Mouse (Mus musculus): ENCODE results near the gene Fance. TPM values are rescaled to one million over a fixed set of nuclear protein-coding genes. Genes with fewer than 3 reads are reported as not detected.
A peak's percentile ranks its signal among the peaks of the same experiment; 100 is the strongest.
"Not testable (repeated sequence)": the region's sequence is repeated elsewhere in the genome, so short reads cannot be mapped to it uniquely, and the experiment has no call there.

Fance gene
- total RNA-seq, 2 experiments from 2014 or later: 7.0 to 10.3 TPM

- DNase-seq: no peak
- intact Hi-C loops (cut with DNase I): no loop called here
These were observed 4.4 kb downstream of the Fance start for GRCm38 (mm10) chr17:28317725-28318124.

GRCm38 (mm10) chr17:28321700-28322099, 8.4 kb downstream of the Fance start:
- no peak for DNase-seq
- intact Hi-C loops (cut with DNase I): no loop called here

GRCm38 (mm10) chr17:28323786-28324185, 10.5 kb downstream of the Fance start:
- DNase-seq: no peak
- intact Hi-C loops (cut with DNase I): no loop called here

- intact Hi-C loops (cut with DNase I); DNase-seq: not testable (repeated sequence)
These were observed 11.1 kb downstream of the Fance start for GRCm38 (mm10) chr17:28324416-28324815.

- intact Hi-C loops (cut with DNase I): no loop called here
- DNase-seq: no peak
These were observed 12.4 kb downstream of the Fance start for GRCm38 (mm10) chr17:28325751-28326150.

GRCm38 (mm10) chr17:28326951-28327350, 13.6 kb downstream of the Fance start:
- DNase-seq: no peak
- intact Hi-C loops (cut with DNase I): no loop called here

GRCm38 (mm10) chr17:28327673-28328325, 14.5 kb downstream of the Fance start:
- intact Hi-C loops (cut with DNase I): loop anchor here (2.0 kb wide), 1 partner anchor 21 kb away; no protein-coding TSS in a partner anchor
- DNase-seq: no peak

GRCm38 (mm10) chr17:28328366-28328928, 15.1 kb downstream of the Fance start, which contains the start of gene Rpl10a:
Rpl10a (plus strand) TSS chr17:28328471.
- intact Hi-C loops (cut with DNase I): loop anchor here (2.0 kb wide), 1 partner anchor 20 kb away; no protein-coding TSS in a partner anchor
- peak; percentile 98 for DNase-seq

GRCm38 (mm10) chr17:28328946-28329345, 15.6 kb downstream of the Fance start:
- intact Hi-C loops (cut with DNase I): loop anchor here (2.0 kb wide), 1 partner anchor 20 kb away; no protein-coding TSS in a partner anchor
- peak in 1 of 2 experiments; percentile 49 for DNase-seq

GRCm38 (mm10) chr17:28329503-28330231, 16.3 kb downstream of the Fance start:
- no peak for DNase-seq
- intact Hi-C loops (cut with DNase I): loop anchor here (2.0 kb wide), 1 partner anchor 19 kb away; no protein-coding TSS in a partner anchor

GRCm38 (mm10) chr17:28330232-28330546, 16.9 kb downstream of the Fance start:
- DNase-seq: no peak
- intact Hi-C loops (cut with DNase I): no loop called here

GRCm38 (mm10) chr17:28330590-28330989, 17.3 kb downstream of the Fance start:
- intact Hi-C loops (cut with DNase I); DNase-seq: not testable (repeated sequence)

- no peak for DNase-seq
- intact Hi-C loops (cut with DNase I): no loop called here
These were observed 18.2 kb downstream of the Fance start for GRCm38 (mm10) chr17:28331241-28332112.

GRCm38 (mm10) chr17:28332113-28332914, 19.0 kb downstream of the Fance start:
- DNase-seq: no peak
- intact Hi-C loops (cut with DNase I): no loop called here

GRCm38 (mm10) chr17:28332915-28333546, 19.7 kb downstream of the Fance start:
- intact Hi-C loops (cut with DNase I): no loop called here
- DNase-seq: no peak

GRCm38 (mm10) chr17:28335267-28335666, 21.9 kb downstream of the Fance start:
- no peak for DNase-seq
- intact Hi-C loops (cut with DNase I): no loop called here

- intact Hi-C loops (cut with DNase I): no loop called here
- no peak for DNase-seq
These were observed 24.2 kb downstream of the Fance start for GRCm38 (mm10) chr17:28337547-28337946.

GRCm38 (mm10) chr17:28340578-28340977, 27.3 kb downstream of the Fance start:
- intact Hi-C loops (cut with DNase I): no loop called here
- no peak for DNase-seq

GRCm38 (mm10) chr17:28341091-28341490, 27.8 kb downstream of the Fance start:
- intact Hi-C loops (cut with DNase I): no loop called here
- peak; percentile 62 to 75 for DNase-seq

Measured in gastrocnemius, postnatal 36 days (tissue).